Mouse (Mus musculus): ENCODE results near the gene Mettl7a2. TPM values are rescaled to one million over a fixed set of nuclear protein-coding genes. Genes with fewer than 3 reads are reported as not detected.
A peak's percentile ranks its signal among the peaks of the same experiment; 100 is the strongest.
"Not testable (repeated sequence)": the region's sequence is repeated elsewhere in the genome, so short reads cannot be mapped to it uniquely, and the experiment has no call there.

Mettl7a2 gene
- polyA plus RNA-seq, 1 experiment from 2014 or later = not detected

- not testable (repeated sequence) for H3K27me3 ChIP-seq; H3K4me3 ChIP-seq (replicated peaks); H3K4me2 ChIP-seq; H3K4me1 ChIP-seq (replicated peaks); H3K27ac ChIP-seq; H3K9me3 ChIP-seq; H3K36me3 ChIP-seq; H3K9ac ChIP-seq (replicated peaks); ATAC-seq (ENCODE audit: insufficient number of reproducible peaks, insufficient read depth, low FRiP score, low TSS enrichment, low read depth)
- 45% methylated on average over 4 of the region's 9 CpGs for WGBS
These were observed 25.0 kb downstream of the Mettl7a2 start for GRCm38 (mm10) chr15:100377847-100378505.

GRCm38 (mm10) chr15:100379658-100380057, 26.7 kb downstream of the Mettl7a2 start:
- Histone ChIP-seq H3K4me2 (no peak overlapping the region), H3K4me3 (replicated peaks) (no peak overlapping the region), H3K27ac (no peak overlapping the region), H3K9me3 (no peaks in the 10 kb centered on the region), H3K4me1 (replicated peaks) (no peaks in the 10 kb centered on the region; the same call in 1 of the 2 replicates), H3K27me3 (0 out of 2 replicates have a peak, but pooled peaks cover 4% of the 10 kb centered on the region), H3K9ac (replicated peaks) (no peak overlapping the region), H3K36me3 (no peaks in the 10 kb centered on the region)
- no peak for ATAC-seq (ENCODE audit: insufficient number of reproducible peaks, insufficient read depth, low FRiP score, low TSS enrichment, low read depth)
- whole genome bisulfite sequencing = 86% methylated on average over 8 of the region's 8 CpGs

DNA sequence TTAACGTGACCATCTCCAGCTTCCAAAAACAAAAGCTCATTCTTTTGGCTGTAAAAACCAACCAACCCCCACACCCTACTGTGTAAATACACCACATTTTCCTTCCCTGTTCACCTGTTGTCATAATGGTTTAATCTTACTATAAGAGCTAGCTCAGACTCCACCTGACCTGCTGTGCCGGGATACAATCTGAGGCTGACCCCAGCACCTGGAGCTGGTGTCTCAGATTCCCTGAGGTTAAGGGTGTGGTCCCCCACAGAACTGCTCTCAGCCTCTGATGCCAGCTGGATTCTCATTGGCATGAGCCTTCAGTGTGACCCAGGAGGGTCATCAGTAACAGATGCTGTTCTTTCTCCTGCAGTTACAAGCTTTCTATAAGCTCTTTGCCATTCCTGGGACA, 27.1 kb downstream of the Mettl7a2 start:
- H3K4me3 ChIP-seq (replicated peaks) = no peak overlapping the region
- no peaks in the 10 kb centered on the region; the same call in 1 of the 2 replicates for H3K4me1 ChIP-seq (replicated peaks)
- no peaks in the 10 kb centered on the region for H3K36me3 ChIP-seq
- no peak overlapping the region for H3K4me2 ChIP-seq
- H3K27ac ChIP-seq = no peak overlapping the region
- H3K9me3 ChIP-seq = no peaks in the 10 kb centered on the region
- 0 out of 2 replicates have a peak, but pooled peaks cover 4% of the 10 kb centered on the region for H3K27me3 ChIP-seq
- 63% methylated on average over 2 of the region's 2 CpGs for WGBS
- no peak overlapping the region for H3K9ac ChIP-seq (replicated peaks)
- ATAC-seq (ENCODE audit: insufficient number of reproducible peaks, insufficient read depth, low FRiP score, low TSS enrichment, low read depth) = no peak

- H3K4me2 ChIP-seq = no peak overlapping the region
- H3K27ac ChIP-seq = no peak overlapping the region
- 91% methylated on average over 9 of the region's 9 CpGs for WGBS
- H3K4me1 ChIP-seq (replicated peaks) = no peaks in the 10 kb centered on the region; the same call in 1 of the 2 replicates
- no peaks in the 10 kb centered on the region for H3K36me3 ChIP-seq
- 0 out of 2 replicates have a peak, but pooled peaks cover 4% of the 10 kb centered on the region for H3K27me3 ChIP-seq
- H3K9ac ChIP-seq (replicated peaks) = no peak overlapping the region
- no peaks in the 10 kb centered on the region for H3K9me3 ChIP-seq
- H3K4me3 ChIP-seq (replicated peaks) = no peak overlapping the region
- no peak for ATAC-seq (ENCODE audit: insufficient number of reproducible peaks, insufficient read depth, low FRiP score, low TSS enrichment, low read depth)
These were observed 32.7 kb downstream of the Mettl7a2 start for GRCm38 (mm10) chr15:100385705-100386104.

GRCm38 (mm10) chr15:100387544-100388223, 34.7 kb downstream of the Mettl7a2 start:
- Histone ChIP-seq H3K9me3 (no peaks in the 10 kb centered on the region), H3K36me3 (no peaks in the 10 kb centered on the region), H3K4me1 (replicated peaks) (peaks cover 6% of the 10 kb centered on the region), H3K4me3 (replicated peaks) (no peak overlapping the region), H3K4me2 (no peak overlapping the region), H3K27me3 (no peaks in the 10 kb centered on the region), H3K27ac (no peak overlapping the region), H3K9ac (replicated peaks) (no peak overlapping the region)
- 92% methylated on average over 17 of the region's 17 CpGs for WGBS
- no peak for ATAC-seq (ENCODE audit: insufficient number of reproducible peaks, insufficient read depth, low FRiP score, low TSS enrichment, low read depth)

DNA sequence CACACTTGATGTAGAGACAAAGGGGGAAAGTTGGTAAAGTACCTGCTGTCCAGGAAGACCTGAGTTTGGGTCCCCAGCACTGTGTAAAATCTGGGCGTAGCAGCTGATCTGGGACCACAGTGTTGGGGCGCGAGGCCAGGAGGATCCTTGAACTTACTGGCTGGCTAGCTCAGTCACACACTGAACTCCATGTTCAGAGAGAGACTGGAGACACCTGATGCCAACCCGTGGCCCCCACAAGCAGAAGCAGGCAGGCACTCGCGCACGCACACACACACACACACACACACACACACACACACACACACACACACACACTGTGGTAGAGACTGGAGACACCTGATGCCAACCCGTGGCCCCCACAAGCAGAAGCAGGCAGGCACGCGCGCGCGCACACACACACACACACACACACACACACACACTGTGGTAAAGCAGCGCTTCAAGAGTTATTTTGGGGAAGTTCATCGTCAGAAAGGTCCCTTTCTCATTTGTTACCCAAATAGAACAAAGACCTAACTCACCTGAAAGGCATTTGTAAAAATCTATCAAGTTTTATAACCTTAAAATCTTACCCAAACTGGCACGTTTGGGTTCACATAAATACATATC, 35.3 kb downstream of the Mettl7a2 start:
- Histone ChIP-seq H3K4me1 (replicated peaks) (peaks cover 12% of the 10 kb centered on the region), H3K9ac (replicated peaks) (no peak overlapping the region), H3K36me3 (0 out of 2 replicates have a peak, but pooled peaks cover 1% of the 10 kb centered on the region), H3K27ac (no peak overlapping the region), H3K4me2 (no peak overlapping the region), H3K4me3 (replicated peaks) (no peak overlapping the region), H3K27me3 (no peaks in the 10 kb centered on the region), H3K9me3 (no peaks in the 10 kb centered on the region)
- ATAC-seq (ENCODE audit: insufficient number of reproducible peaks, insufficient read depth, low FRiP score, low TSS enrichment, low read depth) = no peak
- WGBS = 89% methylated on average over 13 of the region's 16 CpGs

- 0 out of 2 replicates have a peak overlapping the region, but pooled peaks have one; percentile 18 for H3K27ac ChIP-seq
- WGBS = 67% methylated on average over 9 of the region's 9 CpGs
- no peak for ATAC-seq (ENCODE audit: insufficient number of reproducible peaks, insufficient read depth, low FRiP score, low TSS enrichment, low read depth)
These were observed 35.9 kb downstream of the Mettl7a2 start for GRCm38 (mm10) chr15:100388886-100389285.

DNA sequence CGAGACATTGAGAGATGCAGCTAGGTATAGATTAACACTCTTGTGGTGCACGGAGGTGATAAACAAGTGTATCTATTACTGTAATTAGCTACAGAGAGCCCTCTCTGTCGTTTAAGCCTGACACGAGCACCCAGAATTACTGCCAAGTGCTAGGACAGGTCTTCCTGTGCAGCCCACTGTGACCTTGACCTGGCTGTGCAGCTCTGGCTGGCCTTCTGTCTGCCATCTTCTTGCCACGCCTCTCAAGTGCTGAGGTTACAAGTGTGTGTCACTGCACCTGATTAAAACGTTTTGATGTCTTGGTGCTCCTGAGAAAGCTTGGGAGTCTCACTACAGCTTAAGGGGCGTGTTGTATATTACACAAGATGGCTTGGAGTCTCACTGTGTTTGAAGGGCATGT, 38.1 kb downstream of the Mettl7a2 start:
- Histone ChIP-seq H3K4me2 (no peak overlapping the region), H3K27ac (no peak overlapping the region), H3K4me3 (replicated peaks) (no peak overlapping the region), H3K27me3 (no peaks in the 10 kb centered on the region), H3K36me3 (peaks cover 29% of the 10 kb centered on the region), H3K9ac (replicated peaks) (no peak overlapping the region), H3K9me3 (no peaks in the 10 kb centered on the region), H3K4me1 (replicated peaks) (peaks cover 12% of the 10 kb centered on the region)
- 74% methylated on average over 7 of the region's 7 CpGs for WGBS
- no peak for ATAC-seq (ENCODE audit: insufficient number of reproducible peaks, insufficient read depth, low FRiP score, low TSS enrichment, low read depth)

More at GRCm38 (mm10) chr15:100388886-100389285, 35.9 kb downstream of the Mettl7a2 start:
- no peak overlapping the region for H3K4me2 ChIP-seq
- H3K9ac ChIP-seq (replicated peaks) = no peak overlapping the region; the same call in 1 of the 2 replicates
- no peaks in the 10 kb centered on the region for H3K27me3 ChIP-seq
- peaks cover 12% of the 10 kb centered on the region for H3K4me1 ChIP-seq (replicated peaks)
- H3K4me3 ChIP-seq (replicated peaks) = no peak overlapping the region
- peaks cover 7% of the 10 kb centered on the region; the same call in 1 of the 2 replicates for H3K36me3 ChIP-seq
- no peaks in the 10 kb centered on the region for H3K9me3 ChIP-seq

DNA sequence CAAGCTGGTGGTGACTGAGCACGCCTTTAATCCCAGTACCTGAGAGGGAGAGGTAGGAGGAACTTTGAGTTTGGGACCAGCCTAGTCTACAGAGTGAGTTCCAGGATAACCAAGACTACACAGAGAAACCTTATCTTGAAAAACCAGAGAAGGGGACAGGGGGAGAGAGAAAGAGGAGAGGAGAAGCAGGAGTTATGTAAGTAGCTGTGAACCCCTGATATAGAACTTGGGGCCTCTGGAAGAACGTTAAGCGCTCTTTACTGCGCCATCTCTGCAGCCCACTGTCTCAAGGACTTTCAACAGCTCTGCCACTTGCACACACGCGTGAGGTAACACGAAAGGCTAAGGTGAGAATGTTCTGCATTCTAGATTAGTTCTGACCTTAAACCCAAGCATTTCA, 38.6 kb downstream of the Mettl7a2 start:
- H3K36me3 ChIP-seq = peaks cover 34% of the 10 kb centered on the region
- 92% methylated on average over 7 of the region's 7 CpGs for WGBS
- no peak overlapping the region for H3K4me3 ChIP-seq (replicated peaks)
- H3K9me3 ChIP-seq = no peaks in the 10 kb centered on the region
- peaks cover 12% of the 10 kb centered on the region for H3K4me1 ChIP-seq (replicated peaks)
- no peaks in the 10 kb centered on the region for H3K27me3 ChIP-seq
- no peak overlapping the region for H3K27ac ChIP-seq
- no peak overlapping the region for H3K4me2 ChIP-seq
- ATAC-seq (ENCODE audit: insufficient number of reproducible peaks, insufficient read depth, low FRiP score, low TSS enrichment, low read depth) = no peak
- H3K9ac ChIP-seq (replicated peaks) = no peak overlapping the region

GRCm38 (mm10) chr15:100393016-100393415, 40.0 kb downstream of the Mettl7a2 start:
- H3K4me1 ChIP-seq (replicated peaks) = peaks cover 12% of the 10 kb centered on the region
- no peaks in the 10 kb centered on the region for H3K9me3 ChIP-seq
- no peak overlapping the region for H3K27ac ChIP-seq
- peaks cover 48% of the 10 kb centered on the region for H3K36me3 ChIP-seq
- H3K27me3 ChIP-seq = no peaks in the 10 kb centered on the region
- H3K4me3 ChIP-seq (replicated peaks) = no peak overlapping the region
- 81% methylated on average over 11 of the region's 11 CpGs for WGBS
- ATAC-seq (ENCODE audit: insufficient number of reproducible peaks, insufficient read depth, low FRiP score, low TSS enrichment, low read depth) = no peak
- H3K9ac ChIP-seq (replicated peaks) = no peak overlapping the region
- H3K4me2 ChIP-seq = no peak overlapping the region

DNA sequence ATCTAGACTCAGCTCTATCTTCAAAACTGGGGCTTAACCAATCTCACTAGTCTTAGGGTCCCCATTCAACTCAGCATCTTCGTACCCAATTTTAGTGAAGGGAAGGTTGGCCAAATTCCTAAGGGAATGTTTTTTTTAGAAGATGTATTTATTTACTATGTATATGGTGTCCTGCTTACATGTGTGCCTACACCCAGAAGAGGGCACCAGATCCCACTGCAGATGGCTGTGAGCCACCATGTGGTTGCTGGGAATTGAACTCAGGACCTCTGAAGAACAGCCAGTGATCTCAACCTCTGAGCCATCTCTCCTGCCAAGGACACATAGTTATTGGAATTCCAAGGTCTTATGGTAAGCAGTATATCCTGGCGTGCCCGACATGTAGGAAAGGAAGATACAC, 42.6 kb downstream of the Mettl7a2 start:
- Histone ChIP-seq H3K4me3 (replicated peaks) (no peak overlapping the region), H3K4me2 (no peak overlapping the region), H3K9me3 (no peaks in the 10 kb centered on the region), H3K27ac (no peak overlapping the region), H3K27me3 (no peaks in the 10 kb centered on the region), H3K36me3 (peaks cover 74% of the 10 kb centered on the region), H3K4me1 (replicated peaks) (peaks cover 12% of the 10 kb centered on the region), H3K9ac (replicated peaks) (no peak overlapping the region)
- ATAC-seq (ENCODE audit: insufficient number of reproducible peaks, insufficient read depth, low FRiP score, low TSS enrichment, low read depth) = no peak
- WGBS = 94% methylated on average over 3 of the region's 3 CpGs
